Mouse (Mus musculus): ENCODE measurements around the gene Btnl6. TPM values are rescaled to one million over a fixed set of nuclear protein-coding genes. Genes with fewer than 3 reads are reported as not detected.

Gene Btnl6
- polyA plus RNA-seq, 1 experiment from 2014 or later = not detected

Other genes starting within 250 kb of the Btnl6 start
- 0.11 TPM in 1 of 2 replicates, not detected in the other for gene H2-Aa, start 229.5 kb downstream of the Btnl6 start, polyA plus RNA-seq (2016; fragmentation: Nextera tagmentation; extraction: Ambion mirVana)
- 0.15 and 0.37 TPM in 2 replicates for gene H2-Eb1, start 211.5 kb downstream of the Btnl6 start, polyA plus RNA-seq (2016; fragmentation: Nextera tagmentation; extraction: Ambion mirVana)
- gene H2-Eb2, start 191.7 kb downstream of the Btnl6 start, polyA plus RNA-seq (2016; fragmentation: Nextera tagmentation; extraction: Ambion mirVana) = not detected in 2 replicates
- 0.07 TPM in 1 of 2 replicates, not detected in the other for gene Btnl2, start 162.5 kb downstream of the Btnl6 start, polyA plus RNA-seq (2016; fragmentation: Nextera tagmentation; extraction: Ambion mirVana)
- gene Btnl1, start 140.2 kb downstream of the Btnl6 start, polyA plus RNA-seq (2016; fragmentation: Nextera tagmentation; extraction: Ambion mirVana) = not detected in 2 replicates
- gene BC051142, start 118.5 kb downstream of the Btnl6 start, polyA plus RNA-seq (2016; fragmentation: Nextera tagmentation; extraction: Ambion mirVana) = 0.18 and 0.31 TPM in 2 replicates
- gene Btnl4, start 40.0 kb downstream of the Btnl6 start, polyA plus RNA-seq (2016; fragmentation: Nextera tagmentation; extraction: Ambion mirVana) = not detected in 2 replicates
- gene Notch4, start 46.9 kb upstream of the Btnl6 start, polyA plus RNA-seq (2016; fragmentation: Nextera tagmentation; extraction: Ambion mirVana) = 1.7 and 2.0 TPM in 2 replicates
- 10.7 and 11.0 TPM in 2 replicates for gene Gpsm3, start 72.5 kb upstream of the Btnl6 start, polyA plus RNA-seq (2016; fragmentation: Nextera tagmentation; extraction: Ambion mirVana)
- gene Pbx2, start 73.9 kb upstream of the Btnl6 start, polyA plus RNA-seq (2016; fragmentation: Nextera tagmentation; extraction: Ambion mirVana) = 6.9 and 8.3 TPM in 2 replicates
- 1.3 and 1.5 TPM in 2 replicates for gene Ager, start 80.5 kb upstream of the Btnl6 start, polyA plus RNA-seq (2016; fragmentation: Nextera tagmentation; extraction: Ambion mirVana)
- gene Rnf5, start 86.3 kb upstream of the Btnl6 start, polyA plus RNA-seq (2016; fragmentation: Nextera tagmentation; extraction: Ambion mirVana) = 94.8 and 101 TPM in 2 replicates
- gene Agpat1, start 86.9 kb upstream of the Btnl6 start, polyA plus RNA-seq (2016; fragmentation: Nextera tagmentation; extraction: Ambion mirVana) = 31.2 and 31.7 TPM in 2 replicates
- 0.45 and 0.50 TPM in 2 replicates for gene Egfl8, start 98.6 kb upstream of the Btnl6 start, polyA plus RNA-seq (2016; fragmentation: Nextera tagmentation; extraction: Ambion mirVana)
- 13.7 and 13.9 TPM in 2 replicates for gene Ppt2, start 111.2 kb upstream of the Btnl6 start, polyA plus RNA-seq (2016; fragmentation: Nextera tagmentation; extraction: Ambion mirVana)
- not detected in 2 replicates for gene Prrt1, start 112.2 kb upstream of the Btnl6 start, polyA plus RNA-seq (2016; fragmentation: Nextera tagmentation; extraction: Ambion mirVana)
- gene Fkbpl, start 127.4 kb upstream of the Btnl6 start, polyA plus RNA-seq (2016; fragmentation: Nextera tagmentation; extraction: Ambion mirVana) = 6.7 and 7.1 TPM in 2 replicates
- 37.0 and 37.3 TPM in 2 replicates for gene Atf6b, start 129.8 kb upstream of the Btnl6 start, polyA plus RNA-seq (2016; fragmentation: Nextera tagmentation; extraction: Ambion mirVana)
- 0.04 and 0.05 TPM in 2 replicates for gene Tnxb, start 153.2 kb upstream of the Btnl6 start, polyA plus RNA-seq (2016; fragmentation: Nextera tagmentation; extraction: Ambion mirVana)
- gene C4b, start 226.5 kb upstream of the Btnl6 start, polyA plus RNA-seq (2016; fragmentation: Nextera tagmentation; extraction: Ambion mirVana) = 0.42 and 0.61 TPM in 2 replicates

Data from liver, embryonic 12.5 days (tissue).